Mouse (Mus musculus): Measurements from ENCODE around the gene Trim72.
A peak's percentile ranks its signal among the peaks of the same experiment; 100 is the strongest.

The Trim72 gene

GRCm38 (mm10) chr7:128003688-128004087 is at the start of gene Trim72:
TSS of gene Trim72 (plus strand) at chr7:128003949.
- DNase-seq, result no peak

GRCm38 (mm10) chr7:127959364-127959763 is 44.4 kb upstream of the Trim72 start:
- DNase-seq, result no peak

- peak; percentile 31 for DNase-seq
These were observed 37.3 kb upstream of the Trim72 start for GRCm38 (mm10) chr7:127966371-127966918.

DNA sequence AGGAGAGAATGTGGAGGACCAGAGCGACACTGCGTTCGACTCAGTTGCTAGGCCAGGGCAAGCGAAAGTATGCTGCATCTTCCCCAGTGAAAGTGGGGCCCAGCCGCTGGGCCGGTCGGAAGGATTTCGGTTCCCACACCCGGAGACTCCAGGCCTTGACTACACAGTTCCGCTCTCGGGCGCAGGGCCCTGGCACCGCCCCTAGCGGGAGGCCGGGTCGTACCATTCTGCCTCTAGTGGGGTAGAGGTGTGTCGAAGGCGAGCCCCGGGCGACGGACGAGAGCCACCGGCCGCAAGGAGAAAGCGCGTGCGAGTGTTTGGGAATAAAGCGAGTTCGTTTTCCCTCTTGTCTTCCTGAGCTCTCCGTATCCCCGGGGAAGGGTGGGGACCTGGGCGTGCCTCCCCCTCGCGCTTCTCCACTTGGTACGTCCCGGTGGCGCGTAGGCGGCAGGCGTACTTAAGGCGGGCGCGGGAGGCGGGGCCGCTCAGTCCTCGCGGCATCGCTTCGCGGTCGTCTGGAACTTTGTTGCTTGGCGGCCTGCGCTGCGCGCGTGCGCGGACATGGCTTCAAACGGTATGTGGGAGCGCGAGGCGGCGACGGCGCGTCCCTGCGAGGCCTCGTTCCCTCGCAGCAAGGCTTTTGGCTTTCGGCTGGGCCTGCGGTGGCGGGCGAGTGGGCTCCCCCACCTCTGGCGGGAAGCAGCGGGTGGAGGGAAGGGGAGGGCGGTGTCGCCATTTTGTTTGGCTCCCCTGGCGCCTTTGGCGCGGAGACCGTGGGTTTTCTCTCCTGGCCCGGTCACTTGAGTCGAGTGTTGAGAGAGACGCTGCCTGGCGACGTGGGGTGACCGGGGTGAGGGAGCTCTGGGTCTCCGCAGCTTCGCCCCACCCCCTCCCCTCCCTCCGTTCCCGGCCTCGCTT is 36.5 kb upstream of the Trim72 start, which contains the start of gene Fus:
Fus (plus strand) TSS at position 454 of the 918 bp plus-strand sequence.
- peak; percentile 99 for DNase-seq

GRCm38 (mm10) chr7:127967922-127968828 is 35.6 kb upstream of the Trim72 start:
- DNase-seq, result peak; percentile 89

- no peak for DNase-seq
These were observed 29.3 kb upstream of the Trim72 start for GRCm38 (mm10) chr7:127974413-127974930.

DNA sequence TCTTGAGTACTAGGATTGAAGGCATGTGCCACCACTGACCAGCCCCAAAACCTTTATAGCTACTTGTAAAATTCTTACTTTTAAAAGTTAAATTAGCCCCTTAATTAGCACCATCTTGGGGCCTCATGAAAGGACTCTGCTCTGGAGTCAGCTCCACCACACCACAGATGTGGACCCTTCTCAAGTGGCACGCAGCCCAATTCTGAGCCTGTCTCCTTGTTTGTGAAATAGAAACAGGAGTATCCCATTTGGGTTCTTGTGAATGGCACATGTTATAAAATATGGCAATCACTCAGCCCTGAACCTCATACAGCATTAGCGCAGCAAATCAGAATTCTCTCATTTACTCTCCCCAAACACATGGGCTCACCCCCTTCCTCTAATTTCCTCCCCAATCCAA is 24.9 kb upstream of the Trim72 start:
- no peak for DNase-seq

- no peak for DNase-seq
These were observed 23.1 kb upstream of the Trim72 start for GRCm38 (mm10) chr7:127980606-127981005.

DNA sequence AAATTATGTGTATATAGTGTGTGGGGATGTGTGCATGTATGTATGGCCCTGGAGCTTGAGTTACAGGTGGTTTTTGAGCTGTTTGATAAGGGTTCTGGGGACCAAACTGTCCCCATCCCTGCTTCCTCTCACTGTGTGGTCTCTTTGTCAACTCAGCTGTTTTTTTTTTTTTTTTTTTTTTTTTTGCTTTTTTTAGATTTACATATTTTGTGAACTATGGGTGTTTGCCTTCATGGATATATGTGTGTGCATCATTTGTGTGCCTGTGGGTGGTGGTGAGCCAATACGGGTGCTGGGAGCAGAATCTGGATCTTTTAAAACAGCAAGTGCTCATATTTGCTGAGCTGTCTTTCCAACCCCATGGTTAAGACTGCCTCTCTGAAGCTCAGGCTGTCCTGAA is 14.8 kb upstream of the Trim72 start:
- no peak for DNase-seq

DNA sequence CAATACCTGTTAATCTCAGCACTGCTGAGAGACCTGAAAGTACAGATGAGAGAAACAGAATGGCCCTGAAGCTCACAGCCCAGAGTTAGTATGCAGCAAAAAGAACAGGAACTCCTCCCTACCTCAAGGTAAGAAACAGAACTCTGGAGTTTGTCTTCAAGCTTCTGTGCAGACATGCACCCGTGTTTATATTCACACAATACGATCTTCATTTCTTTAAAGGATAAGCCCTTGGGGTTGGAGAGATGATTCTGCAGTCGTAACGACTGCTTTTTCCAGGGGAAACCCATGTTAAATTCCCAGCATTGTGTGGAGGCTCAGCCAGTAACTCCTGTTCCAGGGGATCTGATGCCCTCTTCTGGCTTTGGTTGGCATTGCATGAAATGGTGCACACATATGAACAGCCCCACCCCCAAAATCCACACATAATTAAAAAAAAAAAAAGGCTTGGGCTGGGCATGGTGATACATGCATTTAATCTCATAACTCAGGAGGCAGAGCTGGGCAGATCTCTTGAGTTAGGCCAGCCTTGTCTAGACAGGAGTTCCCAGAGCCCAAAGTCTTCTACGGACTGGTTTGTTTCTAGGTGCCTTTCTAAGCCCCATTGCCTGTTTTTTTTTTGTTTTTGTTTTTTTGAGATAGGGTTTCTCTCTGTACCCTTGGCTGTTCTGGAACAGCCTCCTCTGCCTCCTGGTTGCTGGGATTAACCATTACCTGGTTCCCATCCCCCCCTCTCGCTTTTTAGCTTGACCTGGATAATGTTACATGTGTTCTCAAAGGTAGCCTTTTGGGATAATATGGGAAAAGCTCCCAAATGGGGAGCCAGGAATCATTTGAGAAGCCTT is 11.9 kb upstream of the Trim72 start:
- peak; percentile 92 for DNase-seq

DNA sequence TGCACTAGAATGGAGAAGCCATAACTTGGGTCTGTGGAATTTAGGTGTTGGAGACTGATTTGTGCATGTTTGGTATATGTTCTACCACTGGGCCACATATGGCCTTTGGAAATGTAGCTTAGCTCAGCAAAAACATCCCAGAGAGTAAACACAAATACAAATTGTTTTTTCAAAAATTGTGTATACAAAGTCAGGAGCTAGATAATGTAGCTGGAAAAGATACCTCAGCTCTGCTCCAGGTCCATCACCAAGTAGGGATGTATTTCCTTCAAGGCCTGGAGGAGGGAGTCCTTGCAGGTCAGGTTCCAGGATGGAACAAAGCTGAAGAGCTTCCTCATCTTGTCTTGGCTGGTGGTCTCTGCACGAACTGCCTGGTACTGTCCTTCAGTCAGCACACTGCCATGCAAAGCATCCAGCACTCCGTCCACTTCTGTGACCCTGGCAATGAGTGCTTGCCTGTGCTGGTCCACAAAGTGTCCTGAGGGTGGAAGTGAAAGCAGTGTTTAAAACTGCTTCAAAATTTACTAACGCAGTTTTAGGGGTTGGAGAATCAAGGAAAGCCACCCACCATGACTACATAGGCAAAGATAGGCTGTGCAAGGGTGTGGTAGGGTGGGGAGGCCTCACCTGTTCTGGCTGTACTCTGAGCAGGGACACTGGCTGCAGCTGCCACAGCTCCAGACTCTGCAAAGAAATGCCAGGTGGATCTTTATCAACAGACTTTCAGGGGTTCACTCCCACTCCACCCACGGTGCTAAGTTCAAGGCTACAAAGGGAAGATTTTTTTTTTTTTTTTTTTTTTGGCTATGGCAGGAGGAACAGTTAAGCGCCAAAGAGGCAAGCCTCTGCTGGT is 11.0 kb upstream of the Trim72 start:
- peak; percentile 59 for DNase-seq

DNA sequence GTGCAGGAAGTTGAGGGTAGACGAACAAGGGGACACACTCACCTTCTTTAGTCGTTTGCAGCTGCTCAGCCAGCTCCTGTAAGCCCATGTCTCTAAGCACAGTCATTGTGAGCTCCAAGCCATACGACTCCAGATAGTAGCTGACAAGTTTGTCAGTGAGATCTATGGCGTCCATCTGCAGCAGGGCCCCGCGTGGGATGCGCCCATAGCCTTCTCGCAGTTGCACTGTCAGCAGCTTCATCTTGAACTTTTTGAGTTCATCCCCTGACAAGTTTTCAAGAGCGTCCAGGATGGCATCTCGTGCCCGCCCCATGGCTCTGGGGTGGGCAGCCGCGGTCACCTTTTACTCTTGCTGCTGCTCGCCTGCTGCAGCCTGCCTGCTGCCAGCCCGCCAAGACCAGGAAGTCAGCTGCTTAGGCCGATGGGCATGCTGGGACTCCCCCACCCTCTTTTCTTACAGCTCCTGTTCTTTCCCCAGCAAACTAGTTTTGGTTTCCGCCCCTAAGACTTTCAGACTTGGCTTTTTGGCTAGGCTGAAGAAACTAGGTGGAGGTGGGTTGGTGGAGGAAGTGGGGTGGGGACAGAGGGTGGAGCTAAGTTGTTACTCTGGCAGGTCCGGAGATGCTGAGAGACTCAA is 10.3 kb upstream of the Trim72 start, which contains the start of gene Pycard:
Pycard (minus strand) TSS at position 527 of the 637 bp plus-strand sequence.
- peak; percentile 78 for DNase-seq

GRCm38 (mm10) chr7:127999436-127999835 is 4.3 kb upstream of the Trim72 start:
- no peak for DNase-seq

DNA sequence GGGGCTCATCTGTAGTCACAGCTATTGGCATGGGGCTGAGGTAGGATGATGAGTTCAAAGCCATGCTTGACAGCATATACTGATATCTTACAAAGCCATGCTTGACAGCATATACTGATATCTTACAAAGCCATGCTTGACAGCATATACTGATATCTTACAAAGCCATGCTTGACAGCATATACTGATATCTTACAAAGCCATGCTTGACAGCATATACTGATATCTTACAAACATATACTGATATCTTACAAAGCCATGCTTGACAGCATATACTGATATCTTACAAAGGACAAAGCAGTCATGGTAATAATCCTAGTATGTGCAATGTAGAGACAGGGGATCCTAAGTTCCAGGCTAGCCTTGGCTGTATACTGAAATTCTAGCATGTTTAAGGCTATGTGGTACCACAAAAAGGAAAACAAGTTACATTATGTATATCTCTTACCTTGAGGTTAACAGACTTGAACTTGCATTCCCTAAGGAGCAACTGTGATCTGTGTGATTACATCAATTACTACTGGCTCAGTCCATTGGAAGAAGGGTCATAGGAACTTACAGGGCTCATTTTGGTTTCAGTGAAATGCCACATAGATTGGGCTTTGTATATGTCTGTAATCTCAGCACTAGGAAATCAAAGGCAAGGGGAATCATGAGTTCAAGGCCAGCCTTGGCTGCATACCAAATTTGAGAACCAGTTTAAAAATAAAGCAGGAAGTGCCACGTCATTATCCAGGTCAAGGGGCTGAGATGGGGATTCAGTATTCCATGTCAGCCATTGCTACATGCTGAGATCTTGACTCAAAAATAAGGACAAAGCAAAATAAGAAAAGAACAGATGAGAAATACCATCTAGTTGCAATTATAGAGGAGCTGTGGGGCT is 3.4 kb upstream of the Trim72 start:
- no peak for DNase-seq

DNA sequence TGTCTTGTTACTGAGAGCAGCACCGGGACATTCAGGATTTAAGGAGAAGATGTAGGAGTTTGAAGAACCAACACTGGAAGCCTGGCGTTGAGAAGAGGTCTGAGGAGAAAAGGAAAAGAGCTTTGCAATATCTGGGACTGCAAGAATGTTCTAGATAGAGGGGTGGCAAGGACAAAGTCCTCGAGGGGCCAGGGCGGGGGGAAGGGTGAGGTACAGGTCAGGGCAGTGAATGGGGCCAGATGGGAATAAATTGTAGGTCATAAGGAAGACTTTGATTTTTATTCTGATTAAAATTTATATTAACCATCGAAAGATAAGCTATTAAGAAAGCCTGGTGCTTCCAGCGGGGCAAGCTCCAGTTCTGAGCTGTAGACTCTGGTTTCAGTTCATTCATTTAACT is 651 bp upstream of the Trim72 start:
- no peak for DNase-seq

DNA sequence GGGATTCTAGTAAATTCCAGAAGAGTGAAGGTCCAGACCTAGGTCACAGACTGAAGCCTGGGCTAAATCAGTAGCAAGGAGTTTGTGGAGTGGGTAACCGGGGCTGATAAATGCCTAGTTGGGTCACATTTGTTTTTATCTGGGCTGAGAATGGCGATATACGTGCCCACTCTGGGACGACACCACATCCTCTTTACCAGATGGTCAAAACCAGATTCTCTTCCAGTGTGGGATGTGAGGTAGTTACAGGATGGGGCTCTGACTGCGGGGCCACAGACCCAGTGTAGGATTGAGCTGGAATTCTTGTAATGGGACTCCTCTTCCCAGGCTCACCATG is 369 bp downstream of the Trim72 start:
- DNase-seq, result no peak

DNA sequence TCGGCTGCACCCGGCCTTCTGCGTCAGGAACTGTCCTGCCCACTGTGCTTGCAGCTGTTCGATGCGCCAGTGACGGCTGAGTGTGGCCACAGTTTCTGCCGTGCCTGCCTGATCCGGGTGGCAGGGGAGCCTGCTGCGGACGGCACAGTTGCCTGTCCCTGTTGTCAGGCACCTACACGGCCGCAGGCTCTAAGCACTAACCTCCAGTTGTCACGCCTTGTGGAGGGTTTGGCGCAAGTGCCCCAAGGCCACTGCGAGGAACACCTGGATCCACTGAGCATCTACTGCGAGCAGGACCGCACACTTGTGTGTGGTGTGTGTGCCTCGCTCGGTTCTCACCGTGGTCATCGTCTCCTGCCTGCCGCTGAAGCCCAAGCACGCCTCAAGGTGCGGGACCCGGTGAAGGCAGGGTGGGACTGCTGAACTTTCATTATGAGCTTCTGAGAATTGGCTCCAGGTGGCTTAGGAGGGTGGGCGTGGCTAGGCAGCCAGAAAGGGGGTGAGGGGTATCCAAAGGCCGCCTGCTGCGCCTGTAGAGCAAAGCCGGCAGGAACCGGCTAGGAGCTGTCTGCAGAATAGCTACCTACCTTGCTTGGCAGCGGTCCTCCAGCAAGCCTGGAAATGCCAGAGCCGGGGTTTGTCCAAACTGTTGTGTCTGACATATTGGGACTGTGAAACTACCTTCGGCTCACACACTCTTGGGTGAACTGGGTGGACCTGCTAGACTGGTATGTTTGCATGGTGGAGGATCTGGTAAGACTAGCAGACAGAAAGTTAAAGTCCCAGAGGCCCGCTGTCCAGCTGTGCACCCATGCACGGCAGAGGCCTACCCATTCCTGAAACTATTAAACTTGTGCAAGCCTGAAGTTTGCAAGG is 976 bp downstream of the Trim72 start:
- peak; percentile 80 for DNase-seq

DNA sequence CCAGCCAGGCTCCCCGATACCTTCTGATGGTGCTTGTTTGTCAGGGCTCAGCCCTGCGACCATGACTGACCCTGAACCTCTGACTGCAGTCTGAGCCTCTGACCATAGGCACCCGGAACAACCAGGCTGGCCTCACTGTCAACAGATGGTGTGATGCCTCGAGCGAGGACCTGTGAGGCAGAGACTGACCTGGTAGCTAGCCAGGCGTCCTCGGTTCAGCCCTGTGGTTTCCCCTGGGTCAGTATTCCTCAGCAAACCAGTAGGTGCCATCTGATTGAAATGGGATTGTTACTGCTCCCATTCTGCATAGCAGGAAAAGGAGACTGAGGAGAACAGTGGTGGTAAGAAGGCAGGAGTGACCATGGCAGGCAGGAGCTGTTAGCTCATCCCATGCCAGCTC is 2.4 kb downstream of the Trim72 start:
- DNase-seq, result no peak

Data from thymus, postnatal 4 days (tissue).